Mouse (Mus musculus): Measurements from ENCODE around the gene Rfc4.

Rfc4 gene

DNA sequence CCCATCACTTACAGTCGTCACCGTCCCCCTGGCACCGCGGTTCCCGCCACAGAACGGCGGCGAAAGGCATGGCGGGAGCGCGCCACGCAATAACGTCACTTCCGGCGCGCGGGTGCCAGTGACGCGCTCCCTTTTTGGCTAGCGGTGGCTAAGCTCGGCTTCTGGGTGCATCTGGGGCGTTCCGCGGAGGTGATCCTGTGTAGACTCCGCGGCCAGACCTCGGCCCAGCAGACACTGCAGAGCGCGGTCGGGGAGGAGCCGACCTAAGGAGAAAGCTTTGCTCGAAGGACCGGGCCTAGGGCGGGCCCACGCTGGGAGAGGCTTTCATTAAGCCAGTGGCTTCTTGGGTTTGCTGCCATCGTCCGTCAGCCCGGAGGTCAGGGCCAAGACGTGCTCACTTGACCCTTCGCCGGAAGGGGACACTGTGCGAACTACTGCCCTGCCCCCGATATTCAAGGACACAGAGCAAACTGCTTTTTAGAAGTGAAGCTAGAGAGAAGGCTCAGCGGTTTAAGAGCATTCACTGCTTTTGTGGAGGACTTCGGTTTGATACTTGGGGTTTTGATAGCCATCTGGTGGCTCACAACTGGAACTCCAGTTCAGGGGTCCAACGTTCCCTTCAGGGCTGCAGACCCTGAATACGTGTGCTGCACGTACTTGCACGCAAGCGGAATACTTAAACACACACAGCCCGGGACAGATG is at the start of gene Rfc4:
TSS of gene Rfc4 (minus strand) at position 65 of the 703 bp plus-strand sequence.
- peak; percentile 78 for DNase-seq (ENCODE audit: low spot score)

- no peak for DNase-seq (ENCODE audit: low spot score)
Measured at GRCm38 (mm10) chr16:23175956-23176355, 48.4 kb upstream of the Rfc4 start.

GRCm38 (mm10) chr16:23174855-23175254 is 47.3 kb upstream of the Rfc4 start:
- no peak for DNase-seq (ENCODE audit: low spot score)

DNA sequence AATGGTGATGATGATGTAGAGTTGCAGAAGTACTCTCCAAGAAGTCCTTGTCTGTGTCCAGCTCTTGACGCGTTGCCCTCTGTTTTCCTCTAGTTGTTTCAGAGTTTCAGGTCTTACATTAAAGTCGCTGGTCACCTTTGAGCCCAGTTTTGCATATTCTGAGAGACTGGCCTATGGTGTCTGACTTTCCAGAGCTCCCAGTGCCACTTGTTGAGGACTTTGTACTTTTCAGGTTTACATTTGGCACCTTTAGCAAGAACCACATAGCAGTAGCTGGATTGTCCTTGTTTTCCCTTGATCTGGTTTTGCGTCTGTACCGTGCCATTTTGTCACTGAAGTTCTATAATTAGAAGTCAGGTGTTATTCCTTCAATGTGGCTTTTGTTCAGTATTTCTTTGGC is 46.4 kb upstream of the Rfc4 start:
- DNase-seq (ENCODE audit: low spot score) = no peak

DNA sequence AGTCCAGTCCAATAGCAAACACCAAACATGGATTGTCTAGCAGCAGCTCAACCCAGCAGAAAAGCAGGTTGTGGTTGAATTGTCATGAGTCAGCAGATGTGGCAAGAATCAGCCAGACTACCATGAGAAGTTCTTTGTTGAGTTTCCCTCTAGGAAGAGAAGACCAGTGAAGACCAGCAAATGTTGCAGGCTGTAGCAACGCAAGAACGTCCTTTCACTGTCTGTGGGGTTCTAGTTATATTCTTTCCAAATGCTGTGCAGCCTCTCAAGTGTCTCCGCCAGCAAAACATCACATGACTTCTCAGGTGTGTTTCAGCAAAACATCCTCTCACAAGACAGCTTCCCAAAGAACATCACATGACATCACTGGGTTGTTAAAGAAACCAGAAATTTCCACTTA is 43.3 kb upstream of the Rfc4 start:
- no peak for DNase-seq (ENCODE audit: low spot score)

GRCm38 (mm10) chr16:23167079-23167478 is 39.5 kb upstream of the Rfc4 start:
- DNase-seq (ENCODE audit: low spot score) = no peak

DNA sequence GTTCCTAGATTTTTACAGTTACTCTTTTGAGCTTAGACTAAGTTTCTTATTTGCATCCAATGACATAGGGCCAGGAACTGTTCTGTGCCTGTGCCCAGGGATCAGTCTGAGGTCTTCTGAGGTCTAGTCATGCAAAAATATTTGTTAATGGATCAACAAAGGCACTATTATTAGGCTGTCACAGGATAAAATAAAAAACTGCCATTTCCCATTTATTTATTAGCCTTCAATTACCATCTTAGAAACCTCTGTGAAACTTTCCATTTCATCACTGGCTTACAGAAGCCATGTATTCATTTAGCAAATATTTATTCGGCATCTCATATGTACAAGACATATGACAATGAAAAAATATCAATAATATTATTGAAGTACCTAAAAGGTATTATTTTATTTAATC is 39.1 kb upstream of the Rfc4 start:
- DNase-seq (ENCODE audit: low spot score) = no peak

- no peak for DNase-seq (ENCODE audit: low spot score)
Measured at GRCm38 (mm10) chr16:23165441-23165840, 37.9 kb upstream of the Rfc4 start.

- no peak for DNase-seq (ENCODE audit: low spot score)
Measured at GRCm38 (mm10) chr16:23164443-23164842, 36.9 kb upstream of the Rfc4 start.

- DNase-seq (ENCODE audit: low spot score) = no peak
Measured at GRCm38 (mm10) chr16:23162116-23162515, 34.6 kb upstream of the Rfc4 start.

GRCm38 (mm10) chr16:23159749-23160148 is 32.2 kb upstream of the Rfc4 start:
- DNase-seq (ENCODE audit: low spot score) = no peak

DNA sequence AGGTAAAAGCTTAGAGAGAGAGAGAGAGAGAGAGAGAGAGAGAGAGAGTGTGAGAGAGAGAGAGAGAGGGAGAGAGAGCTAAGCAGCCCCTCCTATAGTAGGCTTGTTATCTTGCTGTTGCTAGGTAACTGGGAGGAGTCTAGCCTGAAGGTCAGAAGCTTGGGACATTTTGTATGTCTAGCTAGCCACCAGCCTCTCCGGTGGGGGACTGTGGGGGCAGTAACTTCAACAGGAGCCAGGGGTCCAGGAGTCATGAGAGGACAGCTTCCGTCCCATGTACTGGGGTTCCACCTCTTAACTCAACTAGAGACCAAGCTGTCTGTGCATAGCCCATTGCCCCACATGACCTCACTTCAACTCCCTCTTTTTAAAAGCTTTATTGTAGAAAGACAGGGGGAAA is 31.4 kb upstream of the Rfc4 start:
- no peak for DNase-seq (ENCODE audit: low spot score)

GRCm38 (mm10) chr16:23158292-23158691 is 30.8 kb upstream of the Rfc4 start:
- DNase-seq (ENCODE audit: low spot score) = no peak

- no peak for DNase-seq (ENCODE audit: low spot score)
Measured at GRCm38 (mm10) chr16:23157013-23157412, 29.5 kb upstream of the Rfc4 start.

DNA sequence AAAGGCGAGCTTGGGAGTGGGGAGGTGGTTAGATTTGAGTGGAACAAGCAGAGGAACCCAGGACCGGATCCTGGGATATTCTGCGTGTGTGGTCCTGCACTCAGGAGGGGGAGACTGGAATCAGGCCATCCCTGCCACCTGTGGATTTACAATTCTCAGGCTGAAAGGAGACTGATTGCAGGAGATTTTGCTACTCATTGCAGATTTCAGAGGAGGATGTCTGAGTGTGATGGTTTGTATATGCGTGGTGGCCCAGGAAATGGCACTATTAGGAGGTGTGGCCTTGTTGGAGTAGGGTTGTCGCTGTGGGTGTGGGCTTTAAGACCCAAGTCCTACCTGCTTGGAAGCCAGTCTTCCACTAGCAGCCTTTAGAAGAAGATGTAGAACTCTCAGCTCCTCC is 26.7 kb upstream of the Rfc4 start:
- DNase-seq (ENCODE audit: low spot score) = no peak

GRCm38 (mm10) chr16:23151423-23151822 is 23.9 kb upstream of the Rfc4 start:
- no peak for DNase-seq (ENCODE audit: low spot score)

DNA sequence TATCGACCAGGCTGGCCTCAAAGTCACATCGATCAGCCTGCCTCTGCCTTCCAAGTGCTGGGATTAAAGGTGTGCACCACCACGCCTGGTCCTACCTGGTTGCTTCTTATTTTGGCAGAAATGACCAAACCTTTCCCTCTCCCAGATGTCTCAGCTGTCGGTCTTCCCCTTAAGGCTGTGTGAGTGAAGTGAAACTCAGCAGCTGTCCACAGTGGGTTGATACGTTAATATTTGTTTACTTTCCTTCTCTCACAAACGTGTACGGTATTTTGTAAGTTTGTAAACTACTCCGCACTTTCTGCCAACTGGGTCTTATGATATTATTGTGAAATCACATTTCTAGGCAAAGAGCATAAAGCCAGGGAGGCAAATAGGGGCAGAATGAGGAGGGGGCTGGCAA is 21.9 kb upstream of the Rfc4 start:
- no peak for DNase-seq (ENCODE audit: low spot score)

DNA sequence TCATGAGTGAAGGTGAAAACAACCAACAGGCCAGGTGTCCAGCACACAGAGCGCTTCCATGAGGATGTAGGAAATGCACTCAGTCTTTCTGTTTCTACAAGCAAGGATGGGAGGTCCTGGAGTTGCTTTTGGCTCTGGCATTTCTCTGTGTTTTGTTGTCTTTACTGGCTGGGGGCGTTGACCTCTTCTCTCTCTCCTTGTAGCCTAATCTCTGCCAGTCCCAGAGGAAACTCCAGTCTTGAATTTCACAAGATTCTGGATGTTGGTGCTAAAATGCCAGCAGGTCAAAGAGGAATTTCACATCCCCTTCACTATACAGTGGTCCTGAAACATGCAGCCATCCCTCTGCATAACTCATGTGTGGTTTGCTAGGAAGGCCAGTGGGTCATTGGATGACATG is 21.4 kb upstream of the Rfc4 start:
- DNase-seq (ENCODE audit: low spot score) = no peak

GRCm38 (mm10) chr16:23146280-23146679 is 18.7 kb upstream of the Rfc4 start, which contains the start of gene Adipoq:
Gene Adipoq (plus strand): TSS chr16:23146536.
- DNase-seq (ENCODE audit: low spot score) = no peak

- no peak for DNase-seq (ENCODE audit: low spot score)
Measured at GRCm38 (mm10) chr16:23145211-23145610, 17.7 kb upstream of the Rfc4 start.

- no peak for DNase-seq (ENCODE audit: low spot score)
Measured at GRCm38 (mm10) chr16:23144326-23144725, 16.8 kb upstream of the Rfc4 start.

DNA sequence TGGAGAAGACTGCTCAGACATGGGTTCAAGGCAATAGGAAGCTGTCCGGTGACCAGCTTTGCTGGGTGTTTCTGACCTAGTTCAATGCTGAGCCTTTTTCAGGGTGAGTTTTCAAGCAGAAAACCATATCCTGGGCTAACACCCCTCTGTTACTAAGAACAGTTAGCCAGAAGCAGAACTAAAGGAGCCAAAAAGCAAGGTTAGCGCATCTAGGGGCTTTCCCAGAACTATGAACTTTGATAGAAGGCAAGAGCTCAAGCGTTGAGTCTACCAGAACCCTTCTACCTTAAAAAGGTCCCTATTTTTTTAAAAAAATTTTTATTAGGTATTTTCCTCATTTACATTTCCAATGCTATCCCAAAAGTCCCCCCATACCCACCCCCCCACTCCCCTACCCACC is 13.4 kb upstream of the Rfc4 start:
- no peak for DNase-seq (ENCODE audit: low spot score)

DNA sequence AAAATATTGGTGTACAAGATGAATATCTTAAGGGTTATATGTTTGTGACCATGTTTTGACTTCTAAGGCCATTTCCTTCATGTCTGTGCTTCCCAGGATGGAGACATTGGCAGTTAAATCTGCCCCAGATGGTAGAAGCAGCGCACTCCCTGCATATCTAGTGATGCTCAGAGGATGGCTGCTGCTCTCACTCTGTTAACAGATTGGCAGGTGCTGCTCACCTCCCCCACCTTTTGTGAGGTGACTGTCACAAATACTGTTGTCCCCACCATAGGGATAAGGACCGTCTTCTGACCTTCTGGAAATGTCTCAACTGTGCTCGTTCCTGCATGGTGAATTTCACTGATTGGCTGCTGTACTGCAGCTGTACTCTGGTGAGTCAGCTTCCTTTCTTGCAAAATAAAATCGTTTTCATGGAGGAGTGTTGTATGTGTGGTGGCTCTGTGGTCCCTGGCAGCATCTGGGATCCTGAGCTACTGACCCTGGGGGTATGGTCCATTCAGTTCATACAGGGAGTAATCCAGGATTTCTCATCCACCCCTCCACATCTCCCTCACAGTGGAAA is 9.0 kb upstream of the Rfc4 start:
- no peak for DNase-seq (ENCODE audit: low spot score)

All from layer of hippocampus, adult 9-10 months (tissue).